Mouse (Mus musculus): ENCODE data around the gene Chst10.

The Chst10 gene

GRCm38 (mm10) chr1:38817268-38817667 is 80.7 kb downstream of the Chst10 start:
- DNase-seq (ENCODE audit: low read depth, low spot score) = no peak

- peak; percentile 6 for DNase-seq (ENCODE audit: low read depth, low spot score)
Measured at GRCm38 (mm10) chr1:38816306-38816705, 81.7 kb downstream of the Chst10 start.

All from 3T3-L1 (cell line).